Comparison of ENCODE assay signal across 34 mouse cellular contexts in genomic region chr3:85933586-85933985, GRCm38 (mm10). TPM values are rescaled to one million over a fixed set of nuclear protein-coding genes. Genes with fewer than 3 reads are reported as not detected.
"Had no signal": no experiment of that assay in that cellular context is flagged by ENCODE, and none has a peak within 500 bp of the region (broad histone marks: within the 10 kb centered on the region; RNA-seq: fewer than 3 reads in every experiment).

No protein-coding gene starts in this region.

- H3K4me3 ChIP-seq: heart, embryonic 12.5 days; heart, embryonic 13.5 days; heart, embryonic 15.5 days; hindbrain, embryonic 10.5 days; hindbrain, embryonic 12.5 days; hindbrain, embryonic 13.5 days; hindbrain, embryonic 15.5 days; intestine, embryonic 15.5 days; kidney, embryonic 15.5 days; layer of hippocampus, adult 2 months; left cerebral cortex, adult 2 months had no signal

- DNase-seq: heart, postnatal 10 days; heart, postnatal 14 days; heart, postnatal 36 days; heart, postnatal 4 days; kidney, adult 18-20 months; kidney, adult 2 months; kidney, adult 8-10 months; kidney, adult 9 months; kidney, postnatal 10 days; kidney, postnatal 14 days; kidney, postnatal 25 days; kidney, postnatal 36 days; kidney, postnatal 4 days; layer of hippocampus, adult 9-11 months; layer of hippocampus, postnatal 36 days had no signal

- H3K9me3 ChIP-seq: heart, embryonic 12.5 days; heart, embryonic 13.5 days; heart, embryonic 15.5 days; hindbrain, embryonic 10.5 days; hindbrain, embryonic 12.5 days; hindbrain, embryonic 13.5 days; hindbrain, embryonic 15.5 days; intestine, embryonic 15.5 days; kidney, embryonic 15.5 days had no signal

- H3K9ac ChIP-seq: heart, embryonic 12.5 days; heart, embryonic 13.5 days; heart, embryonic 15.5 days; hindbrain, embryonic 12.5 days; hindbrain, embryonic 13.5 days; hindbrain, embryonic 14.5 days; hindbrain, embryonic 15.5 days; intestine, embryonic 15.5 days; kidney, embryonic 15.5 days had no signal

- H3K27me3 ChIP-seq: heart, embryonic 12.5 days; heart, embryonic 13.5 days; heart, embryonic 15.5 days; hindbrain, embryonic 12.5 days; hindbrain, embryonic 13.5 days; hindbrain, embryonic 15.5 days; intestine, embryonic 15.5 days; kidney, embryonic 15.5 days had no signal

- ATAC-seq: hindbrain, embryonic 16.5 days; hindbrain, postnatal 0 days; inflammation-experienced regulatory T-cells, adult 6 months; intestine, embryonic 15.5 days; intestine, embryonic 16.5 days; intestine, postnatal 0 days had no signal

- H3K4me2 ChIP-seq: heart, embryonic 12.5 days; heart, embryonic 13.5 days; heart, embryonic 15.5 days; hindbrain, embryonic 12.5 days; hindbrain, embryonic 13.5 days; hindbrain, embryonic 14.5 days; hindbrain, embryonic 15.5 days; intestine, embryonic 15.5 days; kidney, embryonic 15.5 days had no signal

- H3K36me3 ChIP-seq: heart, embryonic 12.5 days; heart, embryonic 13.5 days; heart, embryonic 15.5 days; hindbrain, embryonic 10.5 days; hindbrain, embryonic 12.5 days; hindbrain, embryonic 13.5 days; hindbrain, embryonic 15.5 days; intestine, embryonic 15.5 days; kidney, embryonic 15.5 days had no signal

- H3K27ac ChIP-seq: heart, embryonic 13.5 days; heart, embryonic 15.5 days; hindbrain, embryonic 10.5 days; hindbrain, embryonic 12.5 days; hindbrain, embryonic 13.5 days; hindbrain, embryonic 14.5 days; hindbrain, embryonic 15.5 days; hindbrain, postnatal 0 days; intestine, embryonic 15.5 days; kidney, embryonic 15.5 days; kidney, postnatal 0 days; layer of hippocampus, adult 2 months; left cerebral cortex, adult 2 months had no signal

- H3K4me1 ChIP-seq: heart, embryonic 12.5 days; heart, embryonic 13.5 days; heart, embryonic 15.5 days; hindbrain, embryonic 10.5 days; hindbrain, embryonic 12.5 days; hindbrain, embryonic 13.5 days; hindbrain, embryonic 15.5 days; intestine, embryonic 15.5 days; kidney, embryonic 15.5 days had no signal

RNA-seq across cellular contexts. Expression of gene Gm37240, which starts 46.3 kb away (rescaled TPM):
- total RNA-seq: hematopoietic stem cell, adult 5-6 weeks; hindbrain, postnatal 0 days; layer of hippocampus, postnatal 36 days had no signal
